Mouse (Mus musculus) brain, embryonic 14.5 days (tissue): ENCODE measurements at regions not wholly inside any gene's neighbourhood (a gene's known extent, or its start where the extent isn't known, plus 50 kb on each side); places are given as distances from the start of the nearest gene placed in this dataset.
A peak's percentile ranks its signal among the peaks of the same experiment; 100 is the strongest.
"Not testable (repeated sequence)": the region's sequence is repeated elsewhere in the genome, so short reads cannot be mapped to it uniquely, and the experiment has no call there.

Experiments used
- DNase-seq: peaks from one replicate; pipeline ENCODE4 v3.0.0-alpha.2; 2011; ENCODE audit warnings: low read depth
- CTCF ChIP-seq: fragments of 200-500 bp; IDR thresholded peaks from 2 replicates; pipeline ENCODE4 v1.5.1; 2012; ENCODE audit warnings: inconsistent platforms, mild to moderate bottlenecking, moderate library complexity, borderline replicate concordance; ENCODE audit not compliant: insufficient read depth, insufficient read length; ENCODE audit errors: extremely low read depth
- POLR2A ChIP-seq: fragments of 200-500 bp; IDR thresholded peaks from 2 replicates; pipeline ENCODE4 v1.6.1; 2012; ENCODE audit warnings: mild to moderate bottlenecking, inconsistent platforms, borderline replicate concordance; ENCODE audit not compliant: poor library complexity, insufficient read depth, insufficient read length, severe bottlenecking; ENCODE audit errors: extremely low read depth

GRCm38 (mm10) chr2:78246354-78246753 lies 300.2 kb upstream of the Cwc22 start:
- DNase-seq: peak; percentile 8
- no peak for TF ChIP-seq CTCF

- TF ChIP-seq CTCF (no peak), POLR2A (no peak)
- DNase-seq: no peak
These were observed 294.1 kb upstream of the Cwc22 start for GRCm38 (mm10) chr2:78240299-78240698.

- DNase-seq: not testable (repeated sequence)
These were observed 279.4 kb upstream of the Cwc22 start for GRCm38 (mm10) chr2:78225383-78226100.

- DNase-seq: peak; percentile 61
- TF ChIP-seq CTCF: no peak
- TF ChIP-seq POLR2A: no peak
These were observed 268.3 kb upstream of the Cwc22 start for GRCm38 (mm10) chr2:78214469-78214868.

- no peak for TF ChIP-seq POLR2A
- TF ChIP-seq CTCF: no peak
These were observed 258.9 kb upstream of the Cwc22 start for GRCm38 (mm10) chr2:78205125-78205524.

GRCm38 (mm10) chr2:78196006-78196405 lies 249.8 kb upstream of the Cwc22 start:
- TF ChIP-seq POLR2A (no peak), CTCF (no peak)
- no peak for DNase-seq

More at GRCm38 (mm10) chr2:78205125-78205524, 258.9 kb upstream of the Cwc22 start:
- no peak for DNase-seq

- peak; percentile 56 for DNase-seq
These were observed 243.4 kb upstream of the Cwc22 start for GRCm38 (mm10) chr2:78189620-78190019.

GRCm38 (mm10) chr2:78184950-78185349 lies 238.8 kb upstream of the Cwc22 start:
- TF ChIP-seq POLR2A: no peak
- no peak for TF ChIP-seq CTCF
- DNase-seq: peak; percentile 25

More at GRCm38 (mm10) chr2:78189620-78190019, 243.4 kb upstream of the Cwc22 start:
- TF ChIP-seq CTCF: no peak
- TF ChIP-seq POLR2A: no peak

- no peak for DNase-seq
- no peak for TF ChIP-seq CTCF
- no peak for TF ChIP-seq POLR2A
These were observed 227.6 kb upstream of the Cwc22 start for GRCm38 (mm10) chr2:78173784-78174183.

- TF ChIP-seq POLR2A: no peak
- no peak for TF ChIP-seq CTCF
- no peak for DNase-seq
These were observed 226.6 kb upstream of the Cwc22 start for GRCm38 (mm10) chr2:78172819-78173218.

GRCm38 (mm10) chr2:78170162-78170747 lies 224.1 kb upstream of the Cwc22 start:
- DNase-seq: peak; percentile 65
- no peak for TF ChIP-seq POLR2A
- TF ChIP-seq CTCF: no peak

GRCm38 (mm10) chr2:78165429-78165828 lies 219.3 kb upstream of the Cwc22 start:
- no peak for DNase-seq
- TF ChIP-seq POLR2A (no peak), CTCF (no peak)

GRCm38 (mm10) chr2:78159877-78160485 lies 213.8 kb upstream of the Cwc22 start:
- TF ChIP-seq CTCF: no peak
- TF ChIP-seq POLR2A: no peak

More at GRCm38 (mm10) chr2:78159877-78160485, 213.8 kb upstream of the Cwc22 start:
- peak; percentile 96 for DNase-seq
